Mouse (Mus musculus) neural tube, embryonic 10.5 days (tissue): ENCODE results near the gene Gm17267.
"Not testable (repeated sequence)": the region's sequence is repeated elsewhere in the genome, so short reads cannot be mapped to it uniquely, and the experiment has no call there.

Source experiments
- DNase-seq: peaks from one replicate; pipeline ENCODE4 v3.0.0-alpha.2; 2017; ENCODE audit warnings: low spot score; ENCODE audit errors: extremely low spot score

Gene Gm17267

GRCm38 (mm10) chrX:126017257-126017656, at the start of gene Gm17267:
Gene Gm17267 (plus strand): TSS chrX:126017557.
- not testable (repeated sequence) for DNase-seq
